Comparison of ENCODE assay signal across 10 mouse cellular contexts in genomic region chr2:148872860-148873259, GRCm38 (mm10). TPM values are rescaled to one million over a fixed set of nuclear protein-coding genes. Genes with fewer than 3 reads are reported as not detected.
A peak's percentile ranks its signal among the peaks of the same experiment; 100 is the strongest.
DNase-seq lines count a peak whose midpoint lies in the region; ATAC-seq and TF ChIP-seq lines count a peak whose summit lies in the region.
"Had no signal": no experiment of that assay in that cellular context is flagged by ENCODE, and none has a peak within 500 bp of the region (broad histone marks: within the 10 kb centered on the region; RNA-seq: fewer than 3 reads in every experiment).

No protein-coding gene starts in this region.

- no peak for TF ChIP-seq POLR2A in embryonic fibroblast, embryonic 13.5 days (IDR thresholded peaks at IDR 0.05; ENCODE audit: low read depth, low read length)
- no peak for TF ChIP-seq POLR2A in myocyte (IDR thresholded peaks at IDR 0.05; ENCODE audit: insufficient read length, low read depth)

- H3K9ac ChIP-seq in kidney, embryonic 16.5 days (replicated peaks; ENCODE audit: low read length) = no peak overlapping the region
- H3K9ac ChIP-seq in hindbrain, postnatal 0 days (replicated peaks; ENCODE audit: low read length) = peak overlapping the region; percentile 94; the same call in 1 of the 2 replicates

- H3K4me1 ChIP-seq in kidney, embryonic 16.5 days (ENCODE audit: insufficient read depth, low read length) = peaks cover 26% of the 10 kb centered on the region
- peaks cover 4% of the 10 kb centered on the region; the same call in 1 of the 2 replicates for H3K4me1 ChIP-seq in embryonic fibroblast, embryonic 13.5 days (ENCODE audit: control insufficient read depth, insufficient read depth, low read length)
- H3K4me1 ChIP-seq in hindbrain, postnatal 0 days (ENCODE audit: insufficient read depth, low read length) = peaks cover 16% of the 10 kb centered on the region

- no peaks in the 10 kb centered on the region for H3K27me3 ChIP-seq in kidney, embryonic 16.5 days (ENCODE audit: insufficient read depth, low read length)
- no peaks in the 10 kb centered on the region for H3K27me3 ChIP-seq in hindbrain, postnatal 0 days (ENCODE audit: insufficient read depth, low read length)
- H3K27me3 ChIP-seq in myocyte (ENCODE audit: control insufficient read depth, insufficient read depth, insufficient read length) = no peaks in the 10 kb centered on the region

- DNase-seq in kidney, adult 9 months = no peak
- DNase-seq in hindbrain, postnatal 0 days (ENCODE audit: low spot score) = no peak
- no peak for DNase-seq in adrenal gland, postnatal 25 days
- no peak for DNase-seq in testis, postnatal 14 days (ENCODE audit: low spot score)
- no peak for DNase-seq in left cerebral cortex, adult 11 months (ENCODE audit: low spot score)

- TF ChIP-seq CTCF in embryonic fibroblast, embryonic 13.5 days (IDR thresholded peaks at IDR 0.05; ENCODE audit: borderline replicate concordance, insufficient read depth, low read length) = no peak
- TF ChIP-seq CTCF in hindbrain, postnatal 0 days (IDR thresholded peaks at IDR 0.05; ENCODE audit: low read depth) = no peak

- no peaks in the 10 kb centered on the region for H3K9me3 ChIP-seq in kidney, embryonic 16.5 days (ENCODE audit: low read length)
- no peaks in the 10 kb centered on the region for H3K9me3 ChIP-seq in hindbrain, postnatal 0 days (ENCODE audit: low read length)

- WGBS in kidney, embryonic 16.5 days = 65% methylated on average over 4 of the region's 4 CpGs
- WGBS in hindbrain, postnatal 0 days = 67% methylated on average over 4 of the region's 4 CpGs

- H3K79me2 ChIP-seq in myocyte (ENCODE audit: control insufficient read depth, insufficient read depth) = peaks cover 35% of the 10 kb centered on the region

- peaks cover 17% of the 10 kb centered on the region for H3K36me3 ChIP-seq in kidney, embryonic 16.5 days (ENCODE audit: insufficient read depth, low read length)
- H3K36me3 ChIP-seq in hindbrain, postnatal 0 days (ENCODE audit: insufficient read depth, low read length) = peaks cover 13% of the 10 kb centered on the region
- peaks cover 17% of the 10 kb centered on the region for H3K36me3 ChIP-seq in myocyte (ENCODE audit: control insufficient read depth, insufficient read depth)

- H3K4me3 ChIP-seq in kidney, embryonic 16.5 days (ENCODE audit: low read length) = peak overlapping the region; percentile 61
- peak overlapping the region; percentile 11; the same call in 1 of the 2 replicates for H3K4me3 ChIP-seq in embryonic fibroblast, embryonic 13.5 days (ENCODE audit: insufficient read depth, low read length)
- peak overlapping the region; percentile 93 for H3K4me3 ChIP-seq in hindbrain, postnatal 0 days (ENCODE audit: low read length)
- no peak overlapping the region for H3K4me3 ChIP-seq in myocyte

- H3ac ChIP-seq in myocyte (ENCODE audit: control insufficient read depth, insufficient read length) = no peak overlapping the region

- peak overlapping the region; percentile 86; the same call in 1 of the 2 replicates for H3K4me2 ChIP-seq in kidney, embryonic 16.5 days (replicated peaks; ENCODE audit: low read depth, low read length)
- peak overlapping the region; percentile 67 for H3K4me2 ChIP-seq in hindbrain, postnatal 0 days (ENCODE audit: low read depth, low read length)
- H3K4me2 ChIP-seq in myocyte (ENCODE audit: low read depth) = peak overlapping the region; percentile 90

- H3K27ac ChIP-seq in kidney, embryonic 16.5 days (ENCODE audit: low read length) = 0 out of 2 replicates have a peak overlapping the region, but pooled peaks have one; percentile 0
- H3K27ac ChIP-seq in embryonic fibroblast, embryonic 13.5 days (ENCODE audit: insufficient read depth, low read length) = 0 out of 2 replicates have a peak overlapping the region, but pooled peaks have one; percentile 20
- peak overlapping the region; percentile 45 for H3K27ac ChIP-seq in hindbrain, postnatal 0 days

- no peak for ATAC-seq in kidney, embryonic 16.5 days (ENCODE audit: low FRiP score, low TSS enrichment)
- ATAC-seq in hindbrain, postnatal 0 days = no peak

TF ChIP-seq in myocyte, 11 proteins besides CTCF, POLR2A, EP300 and RAD21:
- TF ChIP-seq E2F4 (IDR thresholded peaks at IDR 0.05; ENCODE audit: insufficient read depth) = no peak
- TF ChIP-seq POLR2AphosphoS2 (IDR thresholded peaks at IDR 0.05; ENCODE audit: insufficient read length, low read depth) = no peak
- TF ChIP-seq MAX (IDR thresholded peaks at IDR 0.05; ENCODE audit: low read depth) = no peak
- TF ChIP-seq USF1 (IDR thresholded peaks at IDR 0.05; ENCODE audit: low read depth) = no peak
- no peak for TF ChIP-seq TCF12 (IDR thresholded peaks at IDR 0.05; ENCODE audit: insufficient read depth, poor library complexity, severe bottlenecking)
- TF ChIP-seq MYOG (IDR thresholded peaks at IDR 0.05; ENCODE audit: control insufficient read depth in 1 of 3, insufficient read depth in 1 of 3, insufficient read length in 2 of 3, low read depth in 2 of 3) = no peak
- TF ChIP-seq SRF (IDR thresholded peaks at IDR 0.05; ENCODE audit: control insufficient read depth, insufficient read length, low read depth) = no peak
- no peak for TF ChIP-seq REST (IDR thresholded peaks at IDR 0.05; ENCODE audit: insufficient read depth, insufficient read length)
- TF ChIP-seq CEBPB (IDR thresholded peaks at IDR 0.05; ENCODE audit: insufficient read depth, poor library complexity, severe bottlenecking) = no peak
- no peak for TF ChIP-seq TCF3 (IDR thresholded peaks at IDR 0.05; ENCODE audit: insufficient read length, low read depth)
- TF ChIP-seq MYOD1 (IDR thresholded peaks at IDR 0.05; ENCODE audit: control insufficient read depth in 1 of 3, insufficient read length in 2 of 3, low read depth in 2 of 3) = no peak
TF ChIP-seq in myocyte: peak in this region for 0.

RNA-seq across cellular contexts. Expression of gene Cst3, which starts 2.6 kb away (rescaled TPM):
- polyA plus RNA-seq in kidney, embryonic 16.5 days (2015; fragmentation: Nextera tagmentation; extraction: Ambion mirVana) = 421 and 479 TPM in 2 replicates
- polyA plus RNA-seq in embryonic fibroblast, embryonic 13.5 days (2011; ENCODE audit: insufficient read length, low read depth, missing spikeins) = 381 and 419 TPM in 2 replicates
- total RNA-seq in hindbrain, postnatal 0 days (2014; rRNA removed) = 787 and 928 TPM in 2 replicates
- polyA plus RNA-seq in hindbrain, postnatal 0 days (2015; fragmentation: Nextera tagmentation; extraction: Ambion mirVana) = 1,585 and 1,721 TPM in 2 replicates
- polyA plus RNA-seq in myocyte (2012; fragmentation: generic; extraction: Trizol) = 646 TPM
- 728 and 742 TPM in 2 replicates for total RNA-seq in adrenal gland, postnatal 25 days (2021)

RNA-seq across cellular contexts. Expression of gene 9230104L09Rik, which starts 8.0 kb away (rescaled TPM):
- not detected in 2 replicates for polyA plus RNA-seq in kidney, embryonic 16.5 days (2015; fragmentation: Nextera tagmentation; extraction: Ambion mirVana)
- polyA plus RNA-seq in embryonic fibroblast, embryonic 13.5 days (2011; ENCODE audit: insufficient read length, low read depth, missing spikeins) = not detected in 2 replicates
- total RNA-seq in hindbrain, postnatal 0 days (2014; rRNA removed) = not detected in 2 replicates
- polyA plus RNA-seq in hindbrain, postnatal 0 days (2015; fragmentation: Nextera tagmentation; extraction: Ambion mirVana) = not detected in 2 replicates
- polyA plus RNA-seq in myocyte (2012; fragmentation: generic; extraction: Trizol) = not detected
- total RNA-seq in adrenal gland, postnatal 25 days (2021) = 1.2 TPM in 1 of 2 replicates, not detected in the other
- total RNA-seq: ES-E14; hematopoietic stem cell, adult 5-6 weeks had no signal

RNA-seq across cellular contexts. Expression of gene Cst9, which starts 37.9 kb away (rescaled TPM):
- polyA plus RNA-seq in kidney, embryonic 16.5 days (2015; fragmentation: Nextera tagmentation; extraction: Ambion mirVana) = 0.97 TPM in 1 of 2 replicates, not detected in the other
- not detected in 2 replicates for polyA plus RNA-seq in embryonic fibroblast, embryonic 13.5 days (2011; ENCODE audit: insufficient read length, low read depth, missing spikeins)
- total RNA-seq in hindbrain, postnatal 0 days (2014; rRNA removed) = not detected in 2 replicates
- not detected in 2 replicates for polyA plus RNA-seq in hindbrain, postnatal 0 days (2015; fragmentation: Nextera tagmentation; extraction: Ambion mirVana)
- not detected for polyA plus RNA-seq in myocyte (2012; fragmentation: generic; extraction: Trizol)
- total RNA-seq in adrenal gland, postnatal 25 days (2021) = not detected in 2 replicates
- total RNA-seq: ES-E14; hematopoietic stem cell, adult 5-6 weeks had no signal

RNA-seq across cellular contexts. Expression of gene Cst13, which starts 53.0 kb away (rescaled TPM):
- not detected in 2 replicates for polyA plus RNA-seq in kidney, embryonic 16.5 days (2015; fragmentation: Nextera tagmentation; extraction: Ambion mirVana)
- not detected in 2 replicates for polyA plus RNA-seq in embryonic fibroblast, embryonic 13.5 days (2011; ENCODE audit: insufficient read length, low read depth, missing spikeins)
- not detected in 2 replicates for total RNA-seq in hindbrain, postnatal 0 days (2014; rRNA removed)
- not detected in 2 replicates for polyA plus RNA-seq in hindbrain, postnatal 0 days (2015; fragmentation: Nextera tagmentation; extraction: Ambion mirVana)
- not detected for polyA plus RNA-seq in myocyte (2012; fragmentation: generic; extraction: Trizol)
- 0.58 TPM in 1 of 2 replicates, not detected in the other for total RNA-seq in adrenal gland, postnatal 25 days (2021)
- total RNA-seq: ES-E14; hematopoietic stem cell, adult 5-6 weeks had no signal
